Mouse (Mus musculus) adrenal gland, adult 2 months (tissue): Measurements from ENCODE around the gene Emc3. TPM values are rescaled to one million over a fixed set of nuclear protein-coding genes. Genes with fewer than 3 reads are reported as not detected.
A peak's percentile ranks its signal among the peaks of the same experiment; 100 is the strongest.

ENCODE experiments used
- DNase-seq: peaks from one replicate; pipeline ENCODE4 v3.0.0; 2021
- polyA plus RNA-seq: library from polyadenylated mRNA; depleted of rRNA; stranded (reverse); fragments of >200 nt; gene quantifications from 2 replicates; pipeline ENCODE4 v1.2.3, GENCODE M21; 2012
- total RNA-seq, 2 experiments: library from RNA; stranded (reverse); gene quantifications; 2 replicates each; pipeline ENCODE4 v1.2.3; 2021

Emc3 gene
- total and polyA plus RNA-seq, 3 experiments, result 53.6 to 116 (median 99.9) TPM

DNA sequence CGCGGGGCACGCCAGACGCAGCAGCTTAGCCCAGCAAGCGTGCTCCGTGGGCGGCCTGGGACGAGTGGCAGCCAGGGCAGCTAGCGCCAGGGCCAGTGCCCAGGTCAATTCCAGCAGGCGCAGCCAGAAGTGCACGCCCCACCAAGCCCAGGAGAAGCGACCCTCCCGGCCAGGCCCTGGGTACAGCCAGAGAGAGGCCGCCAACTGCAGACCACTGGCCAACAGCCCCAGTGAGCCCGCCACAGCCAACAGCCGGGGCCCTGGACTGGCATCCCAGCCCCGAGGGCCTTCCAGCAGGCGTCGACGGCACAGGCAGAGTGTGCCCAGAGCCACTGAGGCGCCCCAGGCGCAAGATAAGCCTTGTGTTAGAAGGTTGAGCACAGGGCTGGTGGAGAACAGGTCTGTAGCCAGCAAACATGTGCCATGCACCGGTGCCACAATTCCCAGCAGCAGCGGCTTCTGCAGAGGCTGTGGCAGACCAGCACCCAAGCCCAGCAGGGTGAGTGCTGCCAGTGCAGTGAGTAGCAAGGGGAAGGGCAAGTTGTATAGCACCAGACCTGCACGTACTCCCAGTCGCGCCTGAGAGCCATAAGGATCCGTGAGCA lies 36.3 kb downstream of the Emc3 start:
- DNase-seq, result no peak

DNA sequence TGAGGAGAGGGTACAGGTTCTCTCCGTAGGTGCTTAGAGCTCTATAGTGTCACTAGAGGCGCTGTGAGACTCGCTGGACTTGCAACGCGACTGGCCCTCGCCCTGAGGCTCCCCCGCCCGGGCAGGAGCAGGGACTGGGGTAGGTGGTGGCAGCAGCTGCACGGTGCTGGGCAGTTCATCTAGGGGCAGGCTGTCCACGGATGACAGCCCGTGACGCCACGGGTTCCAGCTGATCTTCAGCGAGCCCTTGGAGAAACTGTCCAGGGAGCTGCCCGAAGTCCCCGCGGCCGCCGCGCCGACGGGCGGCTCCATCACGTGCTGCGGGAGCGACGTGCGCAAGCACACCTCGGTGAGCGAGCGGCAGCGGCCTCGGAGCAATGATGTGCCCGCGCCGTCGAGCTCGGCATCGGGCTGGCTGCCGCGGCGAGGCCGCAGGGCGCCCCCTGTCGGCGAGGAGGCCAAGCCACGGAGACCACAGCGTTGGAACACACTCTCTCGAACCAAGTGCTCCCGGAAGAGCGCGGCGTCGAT lies 37.1 kb downstream of the Emc3 start:
- DNase-seq, result peak; percentile 88

DNA sequence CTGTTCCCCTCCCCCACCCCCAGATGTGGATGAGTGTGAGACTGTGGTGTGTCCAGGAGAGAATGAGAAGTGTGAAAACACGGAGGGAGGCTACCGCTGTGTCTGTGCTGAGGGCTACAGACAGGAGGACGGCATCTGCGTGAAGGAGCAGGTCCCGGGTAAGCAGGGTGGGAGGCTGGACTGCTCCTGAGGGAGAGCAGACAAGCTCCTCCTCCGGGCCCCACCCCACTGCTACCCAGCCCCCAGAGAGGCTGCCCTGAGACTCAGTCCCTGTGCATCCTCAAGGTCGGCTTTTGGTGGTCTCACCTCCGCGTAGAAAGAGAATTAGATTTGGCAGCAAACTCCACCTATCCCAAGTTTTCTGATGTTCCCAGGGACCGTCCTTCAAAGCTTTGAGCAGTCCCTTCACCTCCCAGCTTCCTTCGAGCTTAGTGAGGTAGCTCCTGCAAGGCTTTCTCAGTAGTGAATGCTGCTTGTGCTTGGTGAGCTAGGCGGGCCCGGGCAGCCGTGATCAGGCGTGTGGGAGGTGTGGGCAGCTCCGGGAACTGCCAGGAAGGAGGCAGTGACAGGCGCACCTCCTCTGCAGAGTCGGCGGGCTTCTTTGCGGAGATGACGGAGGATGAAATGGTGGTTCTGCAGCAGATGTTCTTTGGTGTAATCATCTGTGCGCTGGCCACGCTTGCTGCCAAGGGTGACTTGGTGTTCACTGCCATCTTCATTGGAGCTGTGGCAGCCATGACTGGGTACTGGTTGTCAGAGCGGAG lies 39.2 kb downstream of the Emc3 start:
- no peak for DNase-seq

DNA sequence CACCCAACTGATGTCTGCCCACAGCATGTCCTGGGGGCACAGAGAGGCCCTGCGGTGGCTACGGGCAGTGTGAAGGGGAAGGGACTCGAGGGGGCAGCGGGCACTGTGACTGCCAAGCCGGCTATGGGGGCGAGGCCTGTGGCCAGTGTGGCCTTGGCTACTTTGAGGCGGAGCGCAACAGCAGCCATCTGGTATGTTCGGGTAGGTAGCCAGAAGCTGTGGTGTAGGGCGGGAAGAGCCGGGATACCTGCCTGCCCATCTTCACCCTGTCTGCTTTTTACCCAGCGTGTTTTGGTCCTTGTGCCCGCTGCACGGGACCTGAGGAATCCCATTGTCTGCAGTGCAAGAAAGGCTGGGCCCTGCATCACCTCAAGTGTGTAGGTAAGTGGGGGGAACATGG lies 42.0 kb downstream of the Emc3 start:
- no peak for DNase-seq

DNA sequence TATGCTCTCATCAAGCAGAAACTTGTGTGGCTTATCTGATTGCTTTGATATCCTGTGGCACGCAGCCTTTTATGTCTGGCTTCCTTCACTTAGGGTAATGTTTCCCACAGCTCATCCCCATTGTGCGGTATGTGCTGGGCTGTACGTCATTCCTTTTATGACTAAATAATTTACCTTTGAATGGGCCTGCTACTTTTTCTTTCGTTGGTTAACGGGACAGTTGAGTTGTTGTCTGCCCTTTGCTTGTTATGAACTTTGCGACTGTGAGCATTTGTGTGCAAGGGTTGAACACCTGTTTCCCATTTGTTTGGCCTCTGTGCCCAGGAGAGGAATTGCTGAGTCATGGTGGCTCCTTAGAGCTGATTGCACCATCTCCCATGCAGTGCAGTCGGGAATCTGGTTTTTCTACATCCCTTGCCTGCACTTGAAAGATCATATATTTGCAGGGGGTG lies 44.3 kb downstream of the Emc3 start:
- peak; percentile 41 for DNase-seq

DNA sequence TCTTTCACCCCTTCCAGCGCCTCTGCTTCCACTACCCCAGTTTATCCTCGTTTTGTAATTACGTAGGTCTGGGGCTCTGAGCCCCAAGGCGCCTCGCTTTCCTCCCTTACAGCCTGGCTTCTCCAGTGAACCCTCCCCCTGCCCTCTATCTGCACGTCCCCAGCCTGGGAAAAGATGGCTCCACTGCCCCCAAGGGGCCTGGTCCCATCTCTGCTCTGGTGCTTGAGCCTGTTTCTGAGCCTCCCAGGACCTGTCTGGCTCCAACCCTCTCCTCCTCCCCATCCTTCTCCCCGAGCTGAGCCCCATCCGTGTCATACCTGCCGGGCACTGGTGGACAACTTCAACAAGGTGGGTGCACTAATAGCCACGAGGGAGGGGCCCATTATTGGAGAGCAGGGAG lies 47.7 kb downstream of the Emc3 start:
- DNase-seq, result peak; percentile 37

DNA sequence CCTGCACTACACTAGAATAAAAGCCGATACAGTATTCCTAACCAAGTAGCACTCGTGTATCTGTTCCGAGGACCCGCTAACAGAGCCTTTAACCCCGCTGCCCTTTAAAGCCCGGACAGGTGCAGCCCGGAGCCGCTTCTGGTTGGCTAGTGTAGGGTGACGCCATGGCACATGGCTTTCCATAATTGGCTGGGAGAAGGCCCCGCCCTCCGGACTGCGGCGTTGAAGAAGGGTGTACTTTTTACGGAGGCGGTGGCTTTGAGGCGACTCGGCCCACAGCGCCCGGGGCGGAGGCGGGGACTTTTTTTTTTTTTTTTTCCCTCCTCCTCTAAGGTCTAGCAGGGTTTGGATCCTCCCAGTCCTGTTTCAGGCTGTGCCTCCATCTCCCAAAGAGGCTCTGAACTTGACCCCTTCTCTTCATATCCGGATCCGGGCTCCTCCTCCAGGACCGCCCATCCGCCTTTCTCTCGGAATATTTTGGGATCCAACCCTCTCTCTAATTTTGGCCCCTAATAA lies 48.3 kb downstream of the Emc3 start, which contains the start of gene Creld1:
TSS of gene Creld1 (plus strand) at position 198 of the 516 bp plus-strand sequence.
- DNase-seq, result peak; percentile 98

DNA sequence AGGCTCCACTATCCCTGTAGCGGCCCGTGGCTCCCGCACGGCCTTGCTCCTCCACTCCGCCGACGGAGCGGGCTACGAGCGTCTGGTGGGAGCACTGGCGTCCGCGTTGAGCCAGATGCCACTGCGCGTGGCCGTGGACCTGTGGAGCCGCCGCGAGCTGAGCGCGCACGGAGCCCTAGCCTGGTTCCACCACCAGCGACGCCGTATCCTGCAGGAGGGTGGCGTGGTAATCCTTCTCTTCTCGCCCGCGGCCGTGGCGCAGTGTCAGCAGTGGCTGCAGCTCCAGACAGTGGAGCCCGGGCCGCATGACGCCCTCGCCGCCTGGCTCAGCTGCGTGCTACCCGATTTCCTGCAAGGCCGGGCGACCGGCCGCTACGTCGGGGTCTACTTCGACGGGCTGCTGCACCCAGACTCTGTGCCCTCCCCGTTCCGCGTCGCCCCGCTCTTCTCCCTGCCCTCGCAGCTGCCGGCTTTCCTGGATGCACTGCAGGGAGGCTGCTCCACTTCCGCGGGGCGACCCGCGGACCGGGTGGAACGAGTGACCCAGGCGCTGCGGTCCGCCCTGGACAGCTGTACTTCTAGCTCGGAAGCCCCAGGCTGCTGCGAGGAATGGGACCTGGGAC lies 48.9 kb downstream of the Emc3 start:
- peak; percentile 76 for DNase-seq

DNA sequence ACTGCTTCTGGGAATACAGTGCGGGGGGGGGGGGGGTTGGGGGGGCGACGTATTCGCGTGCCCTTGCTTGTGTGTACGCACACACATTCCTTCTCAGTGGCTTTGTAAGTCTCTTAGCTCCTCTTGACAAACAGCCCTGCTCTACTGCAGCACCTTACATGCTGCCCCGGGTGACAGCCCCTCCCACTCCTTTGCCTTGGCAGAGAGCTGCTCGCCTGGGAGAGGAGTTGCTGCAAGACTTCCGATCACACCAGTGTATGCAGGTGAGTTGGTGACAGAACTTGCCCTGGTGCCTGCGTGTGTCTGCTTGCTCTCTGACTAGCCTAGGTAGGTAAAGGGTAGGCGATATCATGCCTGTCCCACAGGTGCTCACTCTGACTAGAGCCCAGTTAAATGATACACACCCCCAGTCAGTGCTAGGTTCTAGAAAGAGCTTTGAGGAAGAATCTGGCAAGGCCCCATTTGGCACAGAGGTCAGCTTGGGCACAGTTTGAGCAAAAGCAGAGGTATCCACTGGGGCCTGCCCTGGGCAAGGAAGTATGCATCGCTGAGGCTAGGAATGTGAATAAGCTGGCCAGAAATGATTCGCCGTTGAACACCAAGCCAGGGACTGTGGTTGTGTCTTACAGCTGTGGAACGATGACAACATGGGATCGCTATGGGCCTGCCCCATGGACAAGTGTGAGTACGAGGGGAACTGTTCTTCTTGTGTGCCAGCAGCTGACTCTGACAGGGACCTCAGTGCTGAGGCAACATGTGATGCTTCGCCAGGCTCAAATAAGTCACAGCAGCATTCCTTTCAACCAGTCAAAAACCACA lies 50.7 kb downstream of the Emc3 start:
- peak; percentile 42 for DNase-seq

DNA sequence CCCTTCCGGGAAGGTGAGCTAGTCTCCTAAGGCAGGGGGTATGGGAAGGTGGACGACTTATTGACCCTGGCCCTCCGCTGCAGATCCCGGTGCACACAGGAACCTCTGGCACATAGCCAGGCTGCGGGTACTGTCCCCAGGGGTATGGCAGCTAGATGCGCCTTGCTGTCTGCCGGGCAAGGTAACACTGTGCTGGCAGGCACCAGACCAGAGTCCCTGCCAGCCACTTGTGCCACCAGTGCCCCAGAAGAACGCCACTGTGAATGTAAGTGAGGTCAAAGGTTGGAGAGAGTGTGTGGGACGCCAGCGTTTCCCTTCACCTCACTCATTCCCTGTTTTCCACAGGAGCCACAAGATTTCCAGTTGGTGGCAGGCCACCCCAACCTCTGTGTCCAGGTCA lies 52.5 kb downstream of the Emc3 start:
- no peak for DNase-seq

DNA sequence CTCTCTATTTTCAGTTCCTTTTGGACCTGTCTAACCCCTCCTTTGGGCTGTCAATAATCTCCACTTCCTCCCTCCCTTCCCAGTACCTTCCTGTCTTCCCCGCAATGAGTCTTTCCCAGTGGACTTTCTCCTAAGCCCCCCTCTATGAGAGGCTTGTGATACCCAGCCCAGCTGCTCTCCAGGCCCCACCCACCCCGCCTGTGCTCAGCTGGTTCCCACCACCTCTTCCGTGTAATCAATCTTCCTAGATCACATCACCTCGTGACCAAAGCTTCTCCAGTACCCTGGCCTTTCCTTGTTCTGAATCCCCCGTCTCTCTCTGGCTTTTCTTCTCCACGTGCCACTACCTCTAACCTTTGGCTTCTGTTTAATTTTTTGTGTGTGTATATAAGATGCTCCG lies 54.1 kb downstream of the Emc3 start:
- DNase-seq, result no peak

DNA sequence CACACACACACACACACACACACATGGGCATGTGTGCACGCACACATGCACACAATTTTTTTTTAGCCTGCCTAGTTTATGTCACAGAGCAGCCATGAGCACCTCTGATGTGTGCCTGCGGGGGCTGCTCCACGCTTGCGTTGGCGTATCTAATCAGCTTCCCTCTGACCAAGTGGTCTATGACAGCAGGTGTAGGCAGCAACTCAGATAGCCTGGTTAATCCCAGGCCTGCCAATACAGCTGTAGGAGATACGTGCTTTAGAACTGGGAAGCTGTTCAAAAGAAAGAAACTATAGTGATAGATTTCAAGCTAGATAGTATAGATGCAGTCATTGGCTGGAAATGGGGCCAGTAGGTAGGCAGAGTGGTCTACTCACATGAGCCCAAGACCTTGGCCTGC lies 57.7 kb downstream of the Emc3 start:
- no peak for DNase-seq

DNA sequence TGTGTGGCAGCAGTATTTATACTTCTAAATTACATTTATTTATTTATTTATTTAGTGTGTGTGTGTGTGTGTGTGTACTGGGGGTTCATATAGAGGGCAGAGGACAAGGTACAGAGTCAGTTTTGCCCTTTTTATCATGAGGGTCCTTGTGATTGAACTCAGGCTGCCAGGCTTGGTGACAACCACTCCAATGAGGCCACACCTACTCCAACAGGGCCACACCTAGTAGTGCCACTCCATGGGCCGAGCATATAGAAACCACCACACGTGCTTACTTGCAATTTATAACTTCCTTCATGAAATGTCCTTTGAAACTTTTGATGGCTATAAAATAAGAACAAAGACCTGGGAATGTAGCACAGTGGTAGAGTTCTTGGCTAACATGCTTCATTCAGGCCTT lies 58.2 kb downstream of the Emc3 start:
- DNase-seq, result no peak

DNA sequence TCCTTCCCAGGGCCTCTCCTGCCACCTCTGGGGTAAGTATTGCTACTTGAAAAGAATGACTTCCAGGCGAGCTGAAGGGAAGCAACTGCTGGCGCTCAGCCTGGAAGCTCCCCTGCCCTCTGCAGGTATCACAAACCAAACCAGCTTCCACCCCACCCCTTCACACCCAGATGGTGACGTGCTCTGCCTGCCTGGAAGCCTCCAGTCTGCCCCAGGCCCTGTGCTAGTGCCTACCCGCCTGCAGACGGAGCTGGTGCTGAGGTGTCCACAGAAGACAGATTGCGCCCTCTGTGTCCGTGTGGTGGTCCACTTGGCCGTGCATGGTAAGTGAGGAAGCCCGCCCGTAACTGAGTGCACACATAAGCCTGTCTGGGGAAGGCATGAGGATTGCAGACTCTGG lies 59.4 kb downstream of the Emc3 start:
- no peak for DNase-seq

DNA sequence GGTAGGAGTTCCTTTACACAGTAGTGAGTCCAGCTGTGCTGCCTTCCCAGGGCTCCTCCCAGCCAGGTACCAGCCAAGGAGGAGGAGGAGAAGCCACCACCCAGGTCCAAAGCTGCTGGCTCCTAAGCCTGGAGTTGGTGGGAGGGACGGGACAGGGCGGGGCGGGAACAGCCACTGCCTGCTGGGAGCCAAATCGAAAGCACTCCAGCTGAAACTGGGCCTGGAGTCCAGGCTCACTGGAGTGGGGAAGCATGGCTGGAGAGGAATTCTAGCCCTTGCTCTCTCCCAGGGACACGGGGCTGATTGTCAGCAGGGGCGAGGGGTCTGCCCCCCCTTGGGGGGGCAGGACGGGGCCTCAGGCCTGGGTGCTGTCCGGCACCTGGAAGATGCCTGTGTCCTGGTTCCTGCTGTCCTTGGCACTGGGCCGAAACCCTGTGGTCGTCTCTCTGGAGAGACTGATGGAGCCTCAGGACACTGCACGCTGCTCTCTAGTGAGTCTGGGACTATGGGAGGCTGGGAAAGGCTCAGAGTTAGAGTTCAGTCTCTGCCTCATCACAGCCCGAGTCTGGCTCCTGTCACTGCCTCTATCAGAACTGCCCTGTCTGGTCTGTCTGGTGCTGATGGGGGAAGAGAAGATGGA lies 60.0 kb downstream of the Emc3 start, which contains the start of gene Il17rc:
TSS of gene Il17rc (plus strand) at position 131 of the 640 bp plus-strand sequence.
- DNase-seq, result peak; percentile 76

DNA sequence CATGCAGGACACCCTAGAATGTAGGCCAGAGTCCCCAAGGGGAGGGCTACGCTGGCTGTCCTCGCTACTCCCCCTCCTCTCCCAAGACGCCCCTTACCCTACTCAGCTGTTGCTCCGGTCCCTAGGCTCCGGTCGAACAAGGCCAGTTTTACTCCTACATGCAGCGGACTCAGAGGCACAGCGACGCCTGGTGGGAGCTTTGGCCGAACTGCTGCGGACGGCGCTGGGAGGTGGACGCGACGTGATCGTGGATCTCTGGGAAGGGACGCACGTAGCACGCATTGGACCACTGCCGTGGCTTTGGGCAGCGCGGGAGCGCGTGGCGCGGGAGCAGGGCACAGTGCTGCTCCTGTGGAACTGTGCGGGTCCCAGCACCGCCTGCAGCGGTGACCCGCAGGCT lies 62.0 kb downstream of the Emc3 start:
- DNase-seq, result peak; percentile 85

DNA sequence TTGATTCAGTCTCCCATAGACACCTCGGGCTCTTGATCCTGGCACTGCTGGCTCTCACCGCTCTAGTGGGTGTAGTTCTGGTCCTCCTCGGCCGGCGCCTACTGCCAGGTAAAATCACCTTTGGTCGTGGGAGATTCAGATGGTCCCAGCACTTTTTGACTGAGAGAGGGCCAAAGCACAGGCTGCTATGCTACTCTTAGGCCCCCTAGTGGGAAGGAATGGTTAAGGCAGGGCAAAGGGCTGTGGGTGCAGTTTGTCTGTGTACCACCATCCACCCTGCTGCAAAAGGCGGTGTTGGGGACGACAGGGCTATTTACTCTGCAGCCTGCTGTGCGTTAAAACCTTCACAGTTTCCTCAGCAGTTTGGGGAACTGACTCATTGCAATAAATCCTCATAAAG lies 62.4 kb downstream of the Emc3 start:
- peak; percentile 63 for DNase-seq

DNA sequence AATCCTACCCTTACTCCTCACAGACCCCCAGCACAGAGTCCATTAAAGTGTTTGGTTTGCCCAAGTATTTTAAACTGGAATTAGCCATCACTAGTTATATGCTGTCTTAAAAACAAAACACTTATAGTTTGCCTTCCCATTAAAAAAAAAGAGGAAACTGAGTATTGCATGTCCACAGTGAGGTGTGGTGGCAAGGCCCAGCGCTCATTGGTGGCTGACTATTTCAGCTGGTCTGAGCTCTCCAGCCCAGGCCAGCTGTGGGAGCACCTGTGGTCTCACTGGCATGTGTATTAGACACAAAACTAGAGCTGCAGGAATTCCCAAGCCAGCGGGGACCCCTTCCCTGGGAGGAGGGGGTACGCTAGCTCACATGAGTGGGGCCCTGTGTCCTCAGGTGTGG lies 62.9 kb downstream of the Emc3 start:
- no peak for DNase-seq

DNA sequence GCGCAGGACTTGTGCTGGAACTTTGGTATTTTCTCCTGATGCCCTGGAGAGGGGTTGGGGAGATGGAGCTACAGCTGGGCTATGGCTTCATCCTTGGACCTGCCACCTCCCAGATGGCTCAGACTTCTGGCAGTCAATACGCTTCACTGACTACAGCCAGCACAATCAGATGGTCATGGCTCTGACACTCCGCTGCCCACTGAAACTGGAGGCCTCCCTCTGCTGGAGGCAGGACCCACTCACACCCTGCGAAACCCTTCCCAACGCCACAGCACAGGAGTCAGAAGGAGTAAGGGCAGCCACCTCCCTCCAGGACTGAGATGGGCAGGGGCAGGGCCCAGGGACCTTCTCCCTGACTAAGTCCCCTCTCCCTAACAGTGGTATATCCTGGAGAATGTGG lies 65.8 kb downstream of the Emc3 start:
- DNase-seq, result no peak
